Mouse (Mus musculus) urinary bladder, adult 2 months (tissue): ENCODE measurements around the gene Tmem104. TPM values are rescaled to one million over a fixed set of nuclear protein-coding genes. Genes with fewer than 3 reads are reported as not detected.

Source experiments
- DNase-seq: peaks from one replicate; pipeline ENCODE4 v3.0.0; 2022; ENCODE audit warnings: low spot score
- polyA plus RNA-seq: library from polyadenylated mRNA; depleted of rRNA; stranded (reverse); fragments of >200 nt; gene quantifications from 2 replicates; pipeline ENCODE4 v1.2.3, GENCODE M21; 2012

Tmem104 gene
- polyA plus RNA-seq, 1 experiment, result 7.0 TPM

DNA sequence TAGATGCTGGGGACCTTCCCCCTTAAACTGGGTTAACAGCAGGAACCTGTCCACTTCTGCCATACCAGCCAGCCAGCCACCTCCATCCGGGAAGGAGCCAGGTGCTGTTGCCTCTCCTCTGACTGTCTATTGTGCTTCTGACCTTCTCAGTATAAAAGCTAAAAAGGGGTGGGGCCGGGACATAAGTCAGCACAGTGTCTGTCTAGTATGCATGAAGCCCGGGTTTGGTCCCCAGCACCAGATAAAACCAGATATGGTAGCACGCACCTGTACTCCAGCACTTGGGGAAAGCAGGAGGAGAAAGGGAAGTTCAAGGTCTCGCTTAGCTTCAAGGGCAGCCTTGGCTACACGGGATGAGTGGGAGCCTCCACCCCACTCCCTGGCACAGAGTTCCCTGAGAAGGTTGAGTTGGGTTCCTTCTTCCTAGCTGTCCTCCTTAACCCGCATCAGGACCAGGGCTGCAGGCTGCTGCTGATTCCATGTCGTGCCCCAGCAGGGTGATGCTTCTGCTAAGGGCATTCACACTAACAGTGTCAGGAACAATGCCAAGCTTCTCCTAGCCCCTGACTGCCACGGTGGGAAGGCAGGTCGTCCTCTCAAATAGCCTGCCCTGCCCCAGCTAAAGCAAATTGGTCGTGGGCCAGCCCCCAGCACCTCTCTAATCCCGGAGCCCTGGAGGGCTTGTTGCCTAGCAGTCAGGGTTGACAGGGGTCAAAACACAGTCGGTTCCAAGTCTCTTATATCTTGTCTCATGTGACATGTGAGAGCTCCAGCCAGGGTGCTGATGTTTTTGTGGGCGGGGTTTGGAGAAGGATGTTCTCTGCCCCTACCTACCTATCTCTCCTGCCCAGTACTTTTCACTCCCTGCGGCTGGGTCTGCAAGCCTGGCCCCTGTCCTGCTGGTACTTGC lies 42.0 kb downstream of the Tmem104 start:
- no peak for DNase-seq

DNA sequence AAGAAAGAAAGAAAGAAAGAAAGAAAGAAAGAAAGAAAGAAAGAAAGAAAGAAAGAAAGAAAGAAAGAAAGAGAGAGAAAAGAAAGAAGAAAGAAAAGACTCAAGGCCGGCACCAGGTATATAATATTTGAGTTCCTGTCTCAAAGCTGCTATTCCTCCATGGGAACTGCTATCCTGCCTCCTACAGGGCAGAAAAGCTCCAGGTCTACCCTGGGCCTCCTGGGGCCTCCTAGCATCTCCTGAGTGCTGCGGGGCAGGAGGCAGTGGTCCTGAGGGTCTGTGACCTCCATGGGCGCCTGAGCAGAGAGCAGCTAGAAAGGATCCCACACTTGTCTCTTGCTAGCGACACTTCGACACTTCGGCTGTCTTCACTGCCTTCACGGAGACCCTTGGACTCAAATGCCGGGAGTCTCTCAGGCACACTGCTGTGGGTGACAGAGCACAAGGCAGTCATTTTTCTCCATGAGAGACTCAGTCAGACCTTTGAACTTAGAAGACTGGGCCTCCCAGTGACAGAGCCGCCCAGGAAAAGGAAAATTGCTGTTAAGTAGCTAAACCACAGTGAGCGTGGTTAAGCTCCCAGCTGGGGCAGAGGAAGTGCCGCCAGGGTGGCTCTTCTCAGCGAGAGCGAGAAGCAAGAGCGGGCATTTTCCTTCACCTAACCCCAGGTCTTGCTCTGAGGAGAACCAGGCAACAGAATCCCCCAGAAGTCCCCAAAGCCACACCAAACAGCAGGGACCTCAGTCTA lies 44.1 kb downstream of the Tmem104 start:
- no peak for DNase-seq

GRCm38 (mm10) chr11:115231924-115232323 lies 44.6 kb downstream of the Tmem104 start:
- DNase-seq, result no peak

GRCm38 (mm10) chr11:115232889-115233288 lies 45.6 kb downstream of the Tmem104 start:
- DNase-seq, result no peak

- no peak for DNase-seq
Measured at GRCm38 (mm10) chr11:115233526-115234290, 46.4 kb downstream of the Tmem104 start.

DNA sequence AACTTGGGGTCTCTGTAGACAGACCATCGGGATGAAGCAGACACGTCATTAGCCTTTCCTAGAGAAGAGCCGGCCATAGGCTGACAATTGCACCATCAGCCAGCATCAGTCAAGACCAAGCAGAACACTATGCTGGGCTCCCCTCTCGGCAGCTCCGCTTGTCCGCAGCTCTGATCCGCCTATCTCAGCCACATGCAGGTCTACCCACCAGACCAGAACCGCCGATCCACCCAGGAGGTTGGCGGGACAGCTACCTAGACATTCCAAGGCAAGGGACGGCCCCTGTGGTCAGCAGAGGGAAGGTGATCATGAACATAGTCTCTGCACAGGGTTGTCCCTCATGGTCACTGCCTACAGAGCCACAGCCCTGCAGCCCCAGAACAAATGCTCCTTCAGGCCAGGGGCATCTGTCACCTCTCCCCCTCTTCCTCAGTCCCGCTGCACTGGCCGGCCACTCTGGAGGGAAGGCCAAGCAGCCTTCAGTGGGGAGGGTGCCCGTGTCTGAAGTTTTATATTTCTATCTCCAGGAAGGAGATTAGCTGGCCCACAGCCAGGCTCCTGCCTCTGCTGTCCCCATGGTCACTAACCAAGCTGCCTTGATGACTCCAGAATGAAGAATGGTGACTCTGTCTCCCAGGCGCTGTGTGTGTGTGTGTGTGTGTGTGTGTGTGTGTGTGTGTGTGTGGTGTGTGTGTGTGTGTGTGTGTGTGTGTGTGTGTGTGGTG lies 47.2 kb downstream of the Tmem104 start:
- no peak for DNase-seq

- DNase-seq, result no peak
Measured at GRCm38 (mm10) chr11:115236570-115236969, 49.3 kb downstream of the Tmem104 start.

DNA sequence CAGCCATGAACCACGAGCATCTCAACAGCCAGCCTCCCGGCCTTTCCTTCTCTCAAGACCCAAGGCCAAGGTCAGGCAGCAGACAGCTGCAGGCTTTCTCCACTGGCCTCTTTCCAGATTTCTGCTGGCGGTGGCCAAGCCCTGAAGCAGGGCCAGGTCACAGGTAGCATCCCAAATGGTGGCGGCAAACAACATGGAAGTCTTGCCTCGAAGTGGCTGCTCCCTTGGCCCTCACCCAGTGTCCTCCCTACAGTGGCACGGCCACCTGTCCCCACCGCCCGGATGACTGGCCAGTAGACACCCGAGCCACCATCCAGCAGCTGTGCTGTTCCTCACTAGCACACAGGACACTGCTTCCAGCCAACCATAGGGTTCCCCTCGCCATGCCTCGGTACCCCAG lies 54.1 kb downstream of the Tmem104 start:
- DNase-seq, result no peak

- no peak for DNase-seq
Measured at GRCm38 (mm10) chr11:115242746-115243145, 55.5 kb downstream of the Tmem104 start.

- no peak for DNase-seq
Measured at GRCm38 (mm10) chr11:115243783-115244182, 56.5 kb downstream of the Tmem104 start.

- no peak for DNase-seq
Measured at GRCm38 (mm10) chr11:115244840-115245239, 57.6 kb downstream of the Tmem104 start.

GRCm38 (mm10) chr11:115246386-115246785 lies 59.1 kb downstream of the Tmem104 start:
- DNase-seq, result no peak

DNA sequence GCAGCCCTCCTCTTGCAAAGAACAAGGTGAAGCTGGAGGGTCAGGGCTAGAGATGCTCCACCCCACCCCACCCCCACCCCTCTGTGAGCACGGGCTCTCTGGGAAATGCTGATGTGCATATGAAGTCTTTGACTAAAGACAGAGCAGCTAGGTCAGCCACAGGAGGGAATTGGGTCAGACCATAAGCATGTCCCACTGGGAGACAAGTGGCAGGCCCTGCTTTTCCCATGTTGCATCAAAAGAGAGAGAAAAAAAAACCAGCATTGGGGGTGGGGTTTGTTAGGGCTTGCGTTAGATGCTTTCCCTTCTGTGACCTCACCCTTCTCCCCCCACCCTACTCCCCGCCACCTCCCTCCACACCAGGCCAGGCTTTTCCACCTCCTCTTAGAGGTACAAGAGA lies 60.0 kb downstream of the Tmem104 start:
- no peak for DNase-seq

- DNase-seq, result no peak
Measured at GRCm38 (mm10) chr11:115247945-115248344, 60.7 kb downstream of the Tmem104 start.

GRCm38 (mm10) chr11:115249721-115250404 lies 62.6 kb downstream of the Tmem104 start:
- DNase-seq, result no peak

GRCm38 (mm10) chr11:115250405-115251090 lies 63.3 kb downstream of the Tmem104 start:
- DNase-seq, result no peak

DNA sequence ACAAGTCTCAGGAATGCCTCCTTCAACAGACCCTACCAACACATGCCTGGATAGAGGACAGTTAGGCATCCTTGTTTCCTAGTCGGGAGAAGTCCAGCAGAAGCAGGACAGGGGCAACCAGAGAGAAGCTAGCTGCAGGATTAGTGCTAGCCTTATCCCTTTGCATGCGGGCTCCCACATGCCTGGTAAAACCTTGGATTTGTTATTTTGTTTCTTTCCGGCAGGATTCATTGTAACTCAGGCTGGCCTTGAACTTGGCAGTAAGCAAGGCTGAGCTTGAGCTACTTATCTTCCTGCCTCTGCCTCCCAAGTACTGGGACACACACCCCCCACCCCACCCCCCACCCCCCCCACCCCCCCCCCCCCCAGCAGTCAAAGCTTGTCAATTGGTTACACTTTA lies 64.0 kb downstream of the Tmem104 start:
- no peak for DNase-seq

DNA sequence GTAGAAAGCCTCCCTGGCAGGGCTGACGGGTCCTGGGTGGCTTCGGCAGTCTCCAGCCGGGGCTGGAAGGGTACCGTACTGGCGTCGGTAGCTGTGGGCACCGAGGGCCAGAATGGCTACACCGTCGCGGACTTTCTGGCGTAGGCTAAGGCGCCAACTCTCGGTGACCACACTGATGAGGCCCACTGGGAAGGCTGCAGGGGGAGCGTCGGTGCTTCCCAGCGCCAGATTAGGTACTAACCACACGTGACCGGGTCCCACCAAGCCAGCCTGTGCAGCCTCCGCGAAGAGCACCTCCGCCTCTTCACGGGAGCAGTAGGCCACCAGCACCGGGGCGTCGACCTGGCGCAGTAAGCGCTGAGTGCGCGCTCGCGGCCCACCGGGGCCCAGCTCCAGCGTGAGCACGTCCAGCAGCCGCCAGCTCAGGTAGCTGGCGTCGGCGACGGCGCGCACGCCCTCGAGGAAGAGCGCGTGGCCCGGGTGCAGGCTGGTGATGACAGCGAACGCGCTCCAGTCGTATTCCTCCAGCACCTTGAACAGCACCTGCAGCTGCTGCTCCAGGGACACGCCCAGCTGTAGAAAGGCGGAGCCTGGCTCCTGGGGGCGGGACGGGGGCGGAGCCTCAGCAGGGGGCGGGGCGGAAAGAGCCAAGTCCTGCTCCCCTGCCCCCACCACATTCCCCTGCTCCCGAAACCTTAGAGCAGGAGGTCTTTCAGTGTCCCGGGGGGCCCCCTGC lies 70.7 kb downstream of the Tmem104 start:
- DNase-seq, result no peak

- no peak for DNase-seq
Measured at GRCm38 (mm10) chr11:115259134-115259533, 71.8 kb downstream of the Tmem104 start.

DNA sequence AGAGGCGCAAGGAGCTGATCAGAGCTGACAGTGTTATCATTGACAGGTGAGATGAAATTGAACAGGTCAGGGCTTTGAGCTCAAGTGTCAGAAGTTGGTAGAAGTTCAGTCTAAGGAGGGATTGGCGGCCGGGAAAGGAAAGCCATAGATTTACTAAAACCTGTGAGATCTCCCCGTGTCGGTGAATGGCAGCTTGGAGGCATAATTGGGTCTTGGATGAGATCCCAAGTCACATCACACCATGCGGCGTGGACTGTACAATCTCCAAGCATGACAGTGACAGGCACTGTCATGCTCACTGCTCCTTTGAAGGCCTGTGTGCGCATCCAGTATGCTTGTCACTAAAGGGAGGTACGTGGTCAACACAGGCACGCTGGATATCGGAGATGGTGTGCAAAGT lies 75.7 kb downstream of the Tmem104 start:
- no peak for DNase-seq
